Mouse (Mus musculus): ENCODE measurements around the gene Vrk2.

- TF ChIP-seq POLR2A (IDR thresholded peaks at IDR 0.05; ENCODE audit: borderline replicate concordance, extremely low read depth, low read depth, low read length), result no peak
- TF ChIP-seq CTCF (IDR thresholded peaks at IDR 0.05; ENCODE audit: insufficient read depth, low read length), result no peak
These were observed 7.9 kb upstream of the Vrk2 start for GRCm38 (mm10) chr11:26601571-26602175.
